Mouse (Mus musculus) lung, adult 2 months (tissue): ENCODE measurements around the gene Cacna1h.
A peak's percentile ranks its signal among the peaks of the same experiment; 100 is the strongest.

Experiments used
- CTCF ChIP-seq: fragments of 200-500 bp; IDR thresholded peaks from 2 replicates; pipeline ENCODE4 v1.5.1; 2011; ENCODE audit warnings: mild to moderate bottlenecking, low read length, control low read depth; ENCODE audit not compliant: insufficient read depth
- POLR2A ChIP-seq: fragments of 200-500 bp; IDR thresholded peaks from 2 replicates; pipeline ENCODE4 v1.6.1; 2011; ENCODE audit warnings: low read depth, mild to moderate bottlenecking, control low read depth, low read length, borderline replicate concordance; ENCODE audit errors: extremely low read depth

DNA sequence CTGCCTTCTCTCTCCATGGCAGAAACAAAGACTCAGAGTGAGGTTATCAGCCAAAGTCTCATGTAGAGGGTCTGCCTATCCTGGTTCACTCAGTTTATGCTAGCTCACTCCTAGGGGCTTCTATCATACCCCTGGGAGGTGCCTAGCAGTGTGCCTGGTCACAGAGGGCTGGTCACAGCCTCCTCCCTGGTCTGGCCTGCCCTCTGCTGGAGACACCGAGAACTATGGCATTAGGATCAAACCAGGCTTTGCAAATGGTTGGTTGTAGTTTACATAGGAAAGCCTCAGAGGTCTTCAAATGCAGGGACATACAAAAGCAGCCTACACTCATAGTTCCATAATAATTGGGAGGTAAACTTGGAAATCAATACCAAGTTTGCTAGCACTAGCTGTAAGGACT is 69.9 kb downstream of the Cacna1h start:
- TF ChIP-seq POLR2A (no peak), CTCF (peak; percentile 74)
